In the genomic region with DNA sequence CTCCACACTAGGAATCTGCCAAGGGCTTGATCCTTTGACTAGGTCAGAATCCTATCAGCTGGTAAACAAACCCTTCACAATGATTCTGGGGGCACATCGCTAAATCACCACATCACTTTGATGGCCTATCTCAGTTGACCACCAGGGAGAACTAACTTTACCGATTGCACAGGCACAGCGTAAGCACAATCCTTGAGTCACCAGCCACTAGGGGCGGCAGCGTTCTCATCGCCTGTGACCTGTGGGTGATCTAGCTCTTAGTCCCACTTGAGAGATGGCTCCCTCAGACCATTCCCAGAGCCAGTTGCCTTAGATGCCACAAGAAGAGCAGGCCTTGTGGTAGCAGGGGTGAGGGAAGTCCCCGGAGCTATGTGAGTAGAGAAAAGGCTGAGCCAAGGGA, we compare ENCODE assay signal across 12 mouse cellular contexts. TPM values are rescaled to one million over a fixed set of nuclear protein-coding genes. Genes with fewer than 3 reads are reported as not detected.
A peak's percentile ranks its signal among the peaks of the same experiment; 100 is the strongest.
DNase-seq lines count a peak whose midpoint lies in the region; ATAC-seq and TF ChIP-seq lines count a peak whose summit lies in the region.
"Had no signal": no experiment of that assay in that cellular context is flagged by ENCODE, and none has a peak within 500 bp of the region (broad histone marks: within the 10 kb centered on the region; RNA-seq: fewer than 3 reads in every experiment).

No protein-coding gene starts in this region.

- H3K27ac ChIP-seq in kidney, postnatal 0 days, result no peak overlapping the region
- no peak overlapping the region for H3K27ac ChIP-seq in ES-E14 (ENCODE audit: insufficient read depth, low read depth, low read length, poor library complexity, severe bottlenecking)
- H3K27ac ChIP-seq: forebrain, embryonic 15.5 days; limb, embryonic 15.5 days had no signal

- no peak overlapping the region for H3K9ac ChIP-seq in kidney, postnatal 0 days (ENCODE audit: low read depth, low read length)
- H3K9ac ChIP-seq in ES-E14 (ENCODE audit: insufficient read depth, low read depth, low read length, poor library complexity, severe bottlenecking), result no peak overlapping the region
- H3K9ac ChIP-seq: forebrain, embryonic 15.5 days; limb, embryonic 15.5 days had no signal

- H3K4me3 ChIP-seq in kidney, postnatal 0 days (replicated peaks; ENCODE audit: low read depth, low read length), result no peak overlapping the region
- no peak overlapping the region for H3K4me3 ChIP-seq in ES-E14 (ENCODE audit: insufficient read depth in 1 of 2, low read depth in 1 of 2, low read length in 2 of 2, poor library complexity in 1 of 2, severe bottlenecking in 1 of 2)
- H3K4me3 ChIP-seq: forebrain, embryonic 15.5 days; limb, embryonic 15.5 days had no signal

- ATAC-seq in kidney, postnatal 0 days (replicated peaks; ENCODE audit: low FRiP score, low read depth), result no peak
- peak; percentile 65; the same call in 1 of the 2 replicates for ATAC-seq in common myeloid progenitor, adult 5-6 weeks (replicated peaks; ENCODE audit: low read depth, poor library complexity, severe bottlenecking)
- ATAC-seq in megakaryocyte-erythroid progenitor cell, adult 5-6 weeks (replicated peaks; ENCODE audit: low FRiP score, low TSS enrichment, poor library complexity, severe bottlenecking), result 0 out of 2 replicates have a peak, but pooled peaks have one; percentile 61
- no peak for ATAC-seq in granulocyte monocyte progenitor cell, adult 5-6 weeks (replicated peaks; ENCODE audit: poor library complexity, severe bottlenecking)
- ATAC-seq: forebrain, embryonic 15.5 days had no signal

- no peak for DNase-seq in kidney, postnatal 0 days (ENCODE audit: low spot score)
- DNase-seq in kidney, adult 11 months, result no peak
- peak; percentile 51 for DNase-seq in ES-E14 (ENCODE audit: low read depth, low spot score)
- no peak for DNase-seq in urinary bladder, postnatal 4 days (ENCODE audit: low spot score in 2 of 2)
- DNase-seq: cerebellum, adult 9-10 months; heart, postnatal 14 days; right cerebral cortex, postnatal 14 days had no signal

- H3K9me3 ChIP-seq in kidney, postnatal 0 days (replicated peaks; ENCODE audit: low read length), result no peaks in the 10 kb centered on the region
- no peaks in the 10 kb centered on the region for H3K9me3 ChIP-seq in ES-E14 (ENCODE audit: control insufficient read depth, insufficient read depth, low read depth, low read length)
- H3K9me3 ChIP-seq: forebrain, embryonic 15.5 days; limb, embryonic 15.5 days had no signal

- WGBS in kidney, postnatal 0 days, result 63% methylated on average over 7 of the region's 7 CpGs

- TF ChIP-seq CTCF in kidney, postnatal 0 days (IDR thresholded peaks at IDR 0.05; ENCODE audit: low read depth), result peak; percentile 55

- in situ Hi-C loops in ES-E14 (cut with MboI; ENCODE audit: low sequenced_read_pairs in 2 of 2, unreplicated experiment in 2 of 2), result no loop called here

- H3K4me2 ChIP-seq in kidney, postnatal 0 days (ENCODE audit: low read length), result no peak overlapping the region
- H3K4me2 ChIP-seq: forebrain, embryonic 15.5 days; limb, embryonic 15.5 days had no signal

- no peaks in the 10 kb centered on the region for H3K27me3 ChIP-seq in kidney, postnatal 0 days (ENCODE audit: insufficient read depth, low read length)
- H3K27me3 ChIP-seq: forebrain, embryonic 15.5 days; limb, embryonic 15.5 days had no signal

- no peaks in the 10 kb centered on the region for H3K36me3 ChIP-seq in kidney, postnatal 0 days (ENCODE audit: insufficient read depth, low read length)
- H3K36me3 ChIP-seq in ES-E14 (ENCODE audit: control insufficient read depth, insufficient read depth, low read length, poor library complexity, severe bottlenecking), result no peaks in the 10 kb centered on the region
- H3K36me3 ChIP-seq: forebrain, embryonic 15.5 days; limb, embryonic 15.5 days had no signal

- H3K4me1 ChIP-seq in kidney, postnatal 0 days (replicated peaks; ENCODE audit: insufficient read depth, low read length), result 0 out of 2 replicates have a peak, but pooled peaks cover 3% of the 10 kb centered on the region
- H3K4me1 ChIP-seq in ES-E14 (ENCODE audit: control insufficient read depth in 2 of 2, insufficient read depth in 2 of 2, low read length in 2 of 2, poor library complexity in 1 of 2), result no peaks in the 10 kb centered on the region; a peak in 1 of 4 replicates
- H3K4me1 ChIP-seq: forebrain, embryonic 15.5 days had no signal

TF ChIP-seq in ES-E14, 5 proteins besides CTCF, POLR2A, EP300 and RAD21:
- TF ChIP-seq ZC3H11A (IDR thresholded peaks at IDR 0.05; ENCODE audit: borderline replicate concordance, low read depth, low read length) (no peak), HCFC1 (IDR thresholded peaks at IDR 0.05; ENCODE audit: borderline replicate concordance, insufficient read depth, low read length) (no peak), ZNF384 (IDR thresholded peaks at IDR 0.05; ENCODE audit: low read depth, low read length) (no peak), CHD2 (IDR thresholded peaks at IDR 0.05; ENCODE audit: low read depth, low read length) (no peak), MAFK (IDR thresholded peaks at IDR 0.05; ENCODE audit: insufficient read depth, low read depth, low read length) (no peak)

RNA-seq across cellular contexts. Expression of gene Cdc42bpa, which starts 31.4 kb away (rescaled TPM):
- polyA plus RNA-seq in kidney, postnatal 0 days (2015; fragmentation: Nextera tagmentation; extraction: Ambion mirVana), result 15.8 and 17.4 TPM in 2 replicates
- 20.6 and 22.1 TPM in 2 replicates for total RNA-seq in ES-E14 (2012; rRNA removed)
- total RNA-seq in common myeloid progenitor, adult 5-6 weeks (2017), result 22.6 and 31.5 TPM in 2 replicates
- 34.5 and 34.6 TPM in 2 replicates for total RNA-seq in megakaryocyte-erythroid progenitor cell, adult 5-6 weeks (2014; fragmentation: Nextera tagmentation)
- total RNA-seq in megakaryocyte-erythroid progenitor cell, adult 5-6 weeks (2017), result 25.1 and 29.7 TPM in 2 replicates
- 6.7 and 9.3 TPM in 2 replicates for total RNA-seq in granulocyte monocyte progenitor cell, adult 5-6 weeks (2014; fragmentation: Nextera tagmentation)
- 3.7 and 5.5 TPM in 2 replicates for total RNA-seq in granulocyte monocyte progenitor cell, adult 5-6 weeks (2017)

Comparison
In these comparisons a context has a peak if more than half of its experiments do, and no peak if none do; other contexts are left out.
1. ATAC-seq: peak in common myeloid progenitor, adult 5-6 weeks (single experiment) and megakaryocyte-erythroid progenitor cell, adult 5-6 weeks (single experiment); none in kidney, postnatal 0 days (single experiment) and granulocyte monocyte progenitor cell, adult 5-6 weeks (single experiment).